ENCODE assay signal across 8 mouse cellular contexts in the genomic region with DNA sequence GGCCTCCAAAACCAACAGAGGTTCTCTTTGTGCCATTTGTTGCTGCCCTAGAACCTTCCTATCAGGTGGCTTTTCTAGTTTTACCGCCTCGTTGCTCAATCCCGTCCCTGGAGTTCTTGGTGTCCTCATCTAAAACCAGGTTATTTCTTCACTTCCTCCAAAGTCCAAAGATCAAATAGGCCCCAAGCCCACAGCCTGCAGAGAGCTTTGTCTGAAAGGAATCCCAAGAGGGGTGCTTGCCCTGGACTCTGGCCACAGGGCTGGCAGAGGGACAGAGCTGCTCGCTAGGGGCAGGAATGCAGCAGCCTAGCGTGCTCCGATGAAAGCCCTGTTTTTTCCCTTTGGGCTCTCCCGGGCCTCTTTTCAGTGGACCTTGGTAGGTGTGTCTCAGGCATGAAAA. TPM values are rescaled to one million over a fixed set of nuclear protein-coding genes. Genes with fewer than 3 reads are reported as not detected.
A peak's percentile ranks its signal among the peaks of the same experiment; 100 is the strongest.
DNase-seq lines count a peak whose midpoint lies in the region; ATAC-seq lines count a peak whose summit lies in the region.
"Had no signal": no experiment of that assay in that cellular context is flagged by ENCODE, and none has a peak within 500 bp of the region (broad histone marks: within the 10 kb centered on the region; RNA-seq: fewer than 3 reads in every experiment).

No protein-coding gene starts in this region.

- no peaks in the 10 kb centered on the region for H3K27me3 ChIP-seq in intestine, embryonic 15.5 days (replicated peaks)
- H3K27me3 ChIP-seq in liver, embryonic 13.5 days: no peaks in the 10 kb centered on the region
- H3K27me3 ChIP-seq in neural tube, embryonic 12.5 days (replicated peaks): no peaks in the 10 kb centered on the region

- peak overlapping the region; percentile 87 for H3K4me2 ChIP-seq in intestine, embryonic 15.5 days (replicated peaks)
- peak overlapping the region; percentile 80 for H3K4me2 ChIP-seq in liver, embryonic 13.5 days
- H3K4me2 ChIP-seq in neural tube, embryonic 12.5 days (replicated peaks): peak overlapping the region; percentile 86

- ATAC-seq in intestine, embryonic 15.5 days: peak; percentile 71
- ATAC-seq in liver, embryonic 13.5 days (ENCODE audit: low read depth): no peak
- ATAC-seq in neural tube, embryonic 12.5 days (ENCODE audit: low FRiP score, low read depth): no peak

- H3K9ac ChIP-seq in intestine, embryonic 15.5 days: peak overlapping the region; percentile 33; the same call in 1 of the 2 replicates
- H3K9ac ChIP-seq in liver, embryonic 13.5 days: peak overlapping the region; percentile 37; the same call in 1 of the 2 replicates
- peak overlapping the region; percentile 22; the same call in 1 of the 2 replicates for H3K9ac ChIP-seq in neural tube, embryonic 12.5 days

- peak overlapping the region; percentile 92 for H3K27ac ChIP-seq in intestine, embryonic 15.5 days
- H3K27ac ChIP-seq in liver, embryonic 13.5 days: peak overlapping the region; percentile 29; the same call in 1 of the 2 replicates
- no peak overlapping the region for H3K27ac ChIP-seq in neural tube, embryonic 12.5 days

- no peaks in the 10 kb centered on the region for H3K9me3 ChIP-seq in intestine, embryonic 15.5 days
- no peaks in the 10 kb centered on the region for H3K9me3 ChIP-seq in liver, embryonic 13.5 days (replicated peaks)
- H3K9me3 ChIP-seq in neural tube, embryonic 12.5 days: no peaks in the 10 kb centered on the region

- peak overlapping the region; percentile 54 for H3K4me3 ChIP-seq in intestine, embryonic 15.5 days (replicated peaks)
- peak overlapping the region; percentile 65 for H3K4me3 ChIP-seq in liver, embryonic 13.5 days (replicated peaks)
- H3K4me3 ChIP-seq in neural tube, embryonic 12.5 days: no peak overlapping the region

- no peaks in the 10 kb centered on the region for H3K36me3 ChIP-seq in intestine, embryonic 15.5 days
- no peaks in the 10 kb centered on the region for H3K36me3 ChIP-seq in liver, embryonic 13.5 days
- no peaks in the 10 kb centered on the region for H3K36me3 ChIP-seq in neural tube, embryonic 12.5 days

- peaks cover 20% of the 10 kb centered on the region for H3K4me1 ChIP-seq in intestine, embryonic 15.5 days (replicated peaks)
- peaks cover 38% of the 10 kb centered on the region for H3K4me1 ChIP-seq in liver, embryonic 13.5 days (replicated peaks)
- H3K4me1 ChIP-seq in neural tube, embryonic 12.5 days: peaks cover 21% of the 10 kb centered on the region

- peak; percentile 75 for DNase-seq in adrenal gland, adult 2 months
- DNase-seq in cerebellum, adult 8-10 months: peak; percentile 67
- peak; percentile 43 for DNase-seq in gastrocnemius, postnatal 10 days
- DNase-seq in liver, embryonic 13.5 days: no peak
- no peak for DNase-seq in spleen, postnatal 14 days (ENCODE audit: low spot score in 2 of 2)

- 29% methylated on average over 7 of the region's 7 CpGs for WGBS in intestine, embryonic 15.5 days
- WGBS in liver, embryonic 13.5 days (ENCODE audit: insufficient replicate concordance): 34% methylated on average over 7 of the region's 7 CpGs
- 38% methylated on average over 7 of the region's 7 CpGs for WGBS in neural tube, embryonic 12.5 days

RNA-seq across cellular contexts. Expression of a gene that starts 1.0 kb away (rescaled TPM):
- total RNA-seq in adrenal gland, adult 2 months (2021): 10 to 100 TPM; 12.1 to 18.7 TPM
- polyA plus RNA-seq in adrenal gland, adult 2 months (2012; rRNA removed): 9.1 and 15.1 TPM in 2 replicates
- total RNA-seq in gastrocnemius, postnatal 10 days (2021): 1 to 10 TPM; 2.4 to 2.9 TPM
- 42.4 and 42.6 TPM in 2 replicates for polyA plus RNA-seq in intestine, embryonic 15.5 days (2015; fragmentation: Nextera tagmentation; extraction: Ambion mirVana)
- 3.7 and 5.1 TPM in 2 replicates for polyA plus RNA-seq in liver, embryonic 13.5 days (2015; fragmentation: Nextera tagmentation; extraction: Ambion mirVana)
- 8.1 and 8.5 TPM in 2 replicates for polyA plus RNA-seq in neural tube, embryonic 12.5 days (2016; fragmentation: Nextera tagmentation; extraction: Ambion mirVana)
- polyA plus RNA-seq: erythroblast, embryonic 14.5 days had no signal

RNA-seq across cellular contexts. Expression of a gene that starts 13.5 kb away (rescaled TPM):
- 1 to 10 TPM; 3.1 to 4.4 TPM for total RNA-seq in adrenal gland, adult 2 months (2021)
- polyA plus RNA-seq in adrenal gland, adult 2 months (2012; rRNA removed): 4.9 and 5.6 TPM in 2 replicates
- 10 to 100 TPM; 24.7 to 27.4 TPM for total RNA-seq in gastrocnemius, postnatal 10 days (2021)
- 1.4 and 1.5 TPM in 2 replicates for polyA plus RNA-seq in intestine, embryonic 15.5 days (2015; fragmentation: Nextera tagmentation; extraction: Ambion mirVana)
- 0.15 and 0.18 TPM in 2 replicates for polyA plus RNA-seq in liver, embryonic 13.5 days (2015; fragmentation: Nextera tagmentation; extraction: Ambion mirVana)
- polyA plus RNA-seq in neural tube, embryonic 12.5 days (2016; fragmentation: Nextera tagmentation; extraction: Ambion mirVana): 0.40 and 0.53 TPM in 2 replicates
- polyA plus RNA-seq: erythroblast, embryonic 14.5 days had no signal

RNA-seq across cellular contexts. Expression of a gene that starts 54.1 kb away (rescaled TPM):
- 10 to 100 TPM; 21.2 to 60.8 TPM for total RNA-seq in adrenal gland, adult 2 months (2021)
- 33.0 and 56.4 TPM in 2 replicates for polyA plus RNA-seq in adrenal gland, adult 2 months (2012; rRNA removed)
- total RNA-seq in gastrocnemius, postnatal 10 days (2021): under 1 TPM; 0.29 to 0.66 TPM
- 4.4 and 4.5 TPM in 2 replicates for polyA plus RNA-seq in intestine, embryonic 15.5 days (2015; fragmentation: Nextera tagmentation; extraction: Ambion mirVana)
- not detected in 2 replicates for polyA plus RNA-seq in liver, embryonic 13.5 days (2015; fragmentation: Nextera tagmentation; extraction: Ambion mirVana)
- polyA plus RNA-seq in neural tube, embryonic 12.5 days (2016; fragmentation: Nextera tagmentation; extraction: Ambion mirVana): not detected in 2 replicates
- polyA plus RNA-seq: erythroblast, embryonic 14.5 days had no signal

Comparison
In these comparisons a context has a peak if more than half of its experiments do, and no peak if none do; other contexts are left out.
1. DNase-seq: peak in adrenal gland, adult 2 months (single experiment), cerebellum, adult 8-10 months (single experiment) and gastrocnemius, postnatal 10 days (single experiment); none in liver, embryonic 13.5 days (single experiment) and spleen, postnatal 14 days (0 of 2).
2. Peak in every context shown above with its lines, with median percentiles within 50 percentile points of each other: H3K4me2 ChIP-seq and H3K9ac ChIP-seq.